Mouse (Mus musculus): ENCODE measurements around the gene Gipr.

DNA sequence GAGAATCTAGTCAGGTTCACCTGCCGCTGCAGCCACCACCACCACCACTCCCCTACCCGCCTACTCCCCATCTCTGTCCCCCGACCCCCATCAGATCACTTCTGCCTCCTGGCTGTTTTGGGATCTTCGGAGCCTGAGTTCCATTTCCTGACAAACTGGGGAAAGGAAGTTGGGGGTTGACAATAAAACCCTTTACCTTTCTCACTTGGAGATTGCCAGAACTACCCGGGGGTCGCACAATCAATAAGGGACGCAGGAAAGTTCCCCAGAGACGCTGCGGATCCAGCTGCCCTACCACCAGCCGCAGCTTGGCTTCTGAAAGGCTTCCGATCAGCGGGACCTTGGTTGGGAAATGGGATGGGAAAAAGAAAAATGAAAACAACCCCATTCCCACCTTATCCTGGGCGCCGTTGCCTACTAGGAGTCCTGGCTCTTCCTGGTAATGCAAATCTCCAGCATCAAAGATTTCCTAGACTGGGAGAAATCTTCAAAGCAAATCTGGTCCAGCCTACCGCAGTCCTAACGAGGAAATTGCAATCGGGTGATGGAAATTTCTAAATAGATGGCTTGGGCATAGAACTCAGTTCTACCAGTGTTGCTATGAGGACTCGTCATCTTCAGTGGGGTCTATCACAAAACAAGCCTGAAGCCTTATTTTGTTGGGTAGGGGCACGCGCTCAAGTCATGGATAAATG, 17.6 kb downstream of the Gipr start:
- TF ChIP-seq CTCF (IDR thresholded peaks at IDR 0.05; ENCODE audit: borderline replicate concordance, insufficient read depth, low read depth, low read length) = no peak
- TF ChIP-seq POLR2A (IDR thresholded peaks at IDR 0.05; ENCODE audit: borderline replicate concordance, insufficient read depth, low read length) = no peak
